Mouse (Mus musculus) hindlimb bud, embryonic 11.5 days (tissue): ENCODE results near the gene Hp.

Experiments
- DNase-seq: peaks from one replicate; pipeline ENCODE4 v3.0.0-alpha.2; 2012; ENCODE audit warnings: low read depth, low spot score; ENCODE audit errors: extremely low spot score

Gene Hp

GRCm38 (mm10) chr8:109578900-109579301 is at the start of gene Hp:
Gene Hp, minus strand, starts transcription at chr8:109579172.
- DNase-seq: no peak

- DNase-seq: no peak
These were observed 49.7 kb upstream of the Hp start for GRCm38 (mm10) chr8:109628638-109629037.

- DNase-seq: no peak
These were observed 36.6 kb upstream of the Hp start for GRCm38 (mm10) chr8:109615569-109615968.

GRCm38 (mm10) chr8:109614243-109615210 is 35.6 kb upstream of the Hp start, which contains the start of gene Pkd1l3:
Gene Pkd1l3, plus strand, starts transcription at chr8:109614517.
- no peak for DNase-seq

GRCm38 (mm10) chr8:109609153-109609502 is 30.2 kb upstream of the Hp start:
- DNase-seq: no peak

- peak; percentile 73 for DNase-seq
These were observed 29.5 kb upstream of the Hp start, which contains the start of gene Dhodh for GRCm38 (mm10) chr8:109608271-109609152. Gene Dhodh, minus strand, starts transcription at chr8:109608673.

GRCm38 (mm10) chr8:109607650-109608049 is 28.7 kb upstream of the Hp start:
- no peak for DNase-seq

- no peak for DNase-seq
These were observed 27.8 kb upstream of the Hp start for GRCm38 (mm10) chr8:109606725-109607124.

GRCm38 (mm10) chr8:109595854-109596253 is 16.9 kb upstream of the Hp start:
- no peak for DNase-seq

- no peak for DNase-seq
These were observed 14.3 kb upstream of the Hp start for GRCm38 (mm10) chr8:109593117-109593788.

GRCm38 (mm10) chr8:109592164-109592563 is 13.2 kb upstream of the Hp start:
- no peak for DNase-seq

- DNase-seq: no peak
These were observed 12.4 kb upstream of the Hp start for GRCm38 (mm10) chr8:109591367-109591766.

GRCm38 (mm10) chr8:109590901-109591300 is 11.9 kb upstream of the Hp start:
- DNase-seq: no peak

- DNase-seq: no peak
These were observed 8.1 kb upstream of the Hp start for GRCm38 (mm10) chr8:109586972-109587504.

GRCm38 (mm10) chr8:109585652-109586051 is 6.7 kb upstream of the Hp start:
- DNase-seq: no peak

GRCm38 (mm10) chr8:109584830-109585229 is 5.9 kb upstream of the Hp start:
- DNase-seq: no peak

GRCm38 (mm10) chr8:109584293-109584692 is 5.3 kb upstream of the Hp start:
- no peak for DNase-seq

- DNase-seq: no peak
These were observed 2.7 kb downstream of the Hp start for GRCm38 (mm10) chr8:109576311-109576710.

GRCm38 (mm10) chr8:109571139-109571538 is 7.8 kb downstream of the Hp start:
- no peak for DNase-seq

GRCm38 (mm10) chr8:109565498-109566333 is 13.3 kb downstream of the Hp start, which contains the start of the genes Dhx38 and Txnl4b:
Gene Dhx38, minus strand, starts transcription at chr8:109565861.
Gene Txnl4b, plus strand, starts transcription at chr8:109565892.
- DNase-seq: peak; percentile 97
